Mouse (Mus musculus): ENCODE data around the gene Ripply3. TPM values are rescaled to one million over a fixed set of nuclear protein-coding genes. Genes with fewer than 3 reads are reported as not detected.

The Ripply3 gene
- total RNA-seq (2023) = not detected in 4 replicates

GRCm38 (mm10) chr16:94327781-94328711, at the start of gene Ripply3:
Gene Ripply3 (plus strand): TSS chr16:94328420.

GRCm38 (mm10) chr16:94313229-94314030, 14.8 kb upstream of the Ripply3 start, which contains the start of gene Hlcs:
Gene Hlcs (minus strand): TSS chr16:94313571.

GRCm38 (mm10) chr16:94370173-94370914, 42.1 kb downstream of the Ripply3 start, which contains the start of gene Ttc3:
Gene Ttc3 (plus strand): TSS chr16:94370618.

GRCm38 (mm10) chr16:94371301-94371931, 43.2 kb downstream of the Ripply3 start, which contains the start of gene Pigp:
Gene Pigp (minus strand): TSS chr16:94371842.

Other genes with a start within 250 kb of the Ripply3 start
- not detected in 4 replicates for gene Sim2, start 243.5 kb upstream of the Ripply3 start, total RNA-seq (2023)
- 45.4 to 57.2 TPM (median 51.3 TPM) in 4 replicates for gene Hlcs, start 14.8 kb upstream of the Ripply3 start, total RNA-seq (2023)
- gene Ttc3, start 42.2 kb downstream of the Ripply3 start, total RNA-seq (2023) = 66.1 to 82.6 TPM (median 75.6 TPM) in 4 replicates
- gene Pigp, start 43.4 kb downstream of the Ripply3 start, total RNA-seq (2023) = 24.7 to 32.1 TPM (median 28.9 TPM) in 4 replicates
- gene Vps26c, start 198.4 kb downstream of the Ripply3 start, total RNA-seq (2023) = 23.7 to 34.2 TPM (median 28.0 TPM) in 4 replicates
- gene Dyrk1a, start 241.6 kb downstream of the Ripply3 start, total RNA-seq (2023) = 133 to 147 TPM (median 141 TPM) in 4 replicates